ENCODE assay signal across 14 mouse cellular contexts in genomic region chr13:3712497-3713160, GRCm38 (mm10).
A peak's percentile ranks its signal among the peaks of the same experiment; 100 is the strongest.
DNase-seq lines count a peak whose midpoint lies in the region; ATAC-seq and TF ChIP-seq lines count a peak whose summit lies in the region.
"Had no signal": no experiment of that assay in that cellular context is flagged by ENCODE, and none has a peak within 500 bp of the region (broad histone marks: within the 10 kb centered on the region; RNA-seq: fewer than 3 reads in every experiment).

No protein-coding gene starts in this region.

- no peaks in the 10 kb centered on the region for H3K27me3 ChIP-seq in liver, embryonic 11.5 days (replicated peaks; ENCODE audit: control insufficient read depth, insufficient read depth, low read length)
- H3K27me3 ChIP-seq in liver, postnatal 0 days (ENCODE audit: insufficient read depth, low read length): no peaks in the 10 kb centered on the region
- H3K27me3 ChIP-seq in forebrain, embryonic 15.5 days: no peaks in the 10 kb centered on the region
- H3K27me3 ChIP-seq in midbrain, embryonic 10.5 days (ENCODE audit: low read depth, poor library complexity, severe bottlenecking): 0 out of 2 replicates have a peak, but pooled peaks cover 4% of the 10 kb centered on the region
- H3K27me3 ChIP-seq: CH12.LX had no signal

- ATAC-seq in liver, embryonic 11.5 days (replicated peaks; ENCODE audit: low FRiP score): 0 out of 2 replicates have a peak, but pooled peaks have one; percentile 20
- no peak for ATAC-seq in liver, postnatal 0 days
- ATAC-seq in forebrain, embryonic 15.5 days (replicated peaks): peak; percentile 90
- ATAC-seq in activated CD4-positive, CD25-positive, alpha-beta regulatory T cell, adult 4 months: no peak
- no peak for ATAC-seq in inflammation-experienced regulatory T-cells, adult 6 months
- ATAC-seq: lung, postnatal 0 days had no signal

- no peaks in the 10 kb centered on the region for H3K9me3 ChIP-seq in liver, embryonic 11.5 days (ENCODE audit: control insufficient read depth, low read length)
- no peaks in the 10 kb centered on the region for H3K9me3 ChIP-seq in liver, postnatal 0 days (ENCODE audit: low read length)
- H3K9me3 ChIP-seq in forebrain, embryonic 15.5 days: no peaks in the 10 kb centered on the region
- H3K9me3 ChIP-seq in midbrain, embryonic 10.5 days (replicated peaks): no peaks in the 10 kb centered on the region

- H3K36me3 ChIP-seq in liver, embryonic 11.5 days (ENCODE audit: control insufficient read depth, insufficient read depth, low read length): no peaks in the 10 kb centered on the region
- H3K36me3 ChIP-seq in liver, postnatal 0 days (replicated peaks; ENCODE audit: insufficient read depth, low read length): no peaks in the 10 kb centered on the region
- no peaks in the 10 kb centered on the region for H3K36me3 ChIP-seq in forebrain, embryonic 15.5 days
- H3K36me3 ChIP-seq in midbrain, embryonic 10.5 days: no peaks in the 10 kb centered on the region

- no peak overlapping the region for H3K9ac ChIP-seq in liver, embryonic 11.5 days (ENCODE audit: low read depth, low read length)
- H3K9ac ChIP-seq in liver, postnatal 0 days (replicated peaks): no peak overlapping the region
- H3K9ac ChIP-seq in forebrain, embryonic 15.5 days (replicated peaks): no peak overlapping the region

- no peak overlapping the region for H3K4me3 ChIP-seq in liver, embryonic 11.5 days (ENCODE audit: low read depth, low read length)
- no peak overlapping the region for H3K4me3 ChIP-seq in liver, postnatal 0 days (ENCODE audit: low read depth, low read length)
- H3K4me3 ChIP-seq in forebrain, embryonic 15.5 days: peak overlapping the region; percentile 28
- peak overlapping the region; percentile 43 for H3K4me3 ChIP-seq in midbrain, embryonic 10.5 days

- no peak for DNase-seq in liver, embryonic 11.5 days (ENCODE audit: low spot score)
- DNase-seq in liver, postnatal 0 days: no peak
- DNase-seq in midbrain, embryonic 10.5 days (ENCODE audit: low spot score): peak; percentile 82
- DNase-seq in natural killer cell, adult 2 months (ENCODE audit: low spot score in 2 of 2): no peak
- DNase-seq in kidney, adult 8-10 months: no peak
- DNase-seq: adrenal gland, postnatal 14 days; cerebellum, postnatal 25 days; heart, adult 18-20 months; kidney, postnatal 10 days had no signal

- no peak for TF ChIP-seq EP300 in liver, postnatal 0 days (IDR thresholded peaks at IDR 0.05; ENCODE audit: low read depth)

- H3K4me1 ChIP-seq in liver, embryonic 11.5 days (replicated peaks; ENCODE audit: control insufficient read depth, insufficient read depth, low read length): no peaks in the 10 kb centered on the region
- H3K4me1 ChIP-seq in liver, postnatal 0 days (ENCODE audit: insufficient read depth): no peaks in the 10 kb centered on the region
- peaks cover 8% of the 10 kb centered on the region for H3K4me1 ChIP-seq in forebrain, embryonic 15.5 days
- peaks cover 18% of the 10 kb centered on the region for H3K4me1 ChIP-seq in midbrain, embryonic 10.5 days

- no peak overlapping the region for H3K27ac ChIP-seq in liver, embryonic 11.5 days (ENCODE audit: low read depth, low read length)
- H3K27ac ChIP-seq in liver, postnatal 0 days (ENCODE audit: low read depth): no peak overlapping the region
- no peak overlapping the region for H3K27ac ChIP-seq in forebrain, embryonic 15.5 days (replicated peaks)
- H3K27ac ChIP-seq in midbrain, embryonic 10.5 days (replicated peaks): peak overlapping the region; percentile 82

- H3K4me2 ChIP-seq in liver, embryonic 11.5 days: no peak overlapping the region
- no peak overlapping the region for H3K4me2 ChIP-seq in liver, postnatal 0 days (ENCODE audit: low read depth, low read length)
- peak overlapping the region; percentile 45 for H3K4me2 ChIP-seq in forebrain, embryonic 15.5 days (replicated peaks)

- TF ChIP-seq CTCF in liver, postnatal 0 days (IDR thresholded peaks at IDR 0.05; ENCODE audit: low read depth): no peak

- WGBS in liver, embryonic 11.5 days: 33% methylated on average over 19 of the region's 19 CpGs
- WGBS in liver, postnatal 0 days (ENCODE audit: insufficient replicate concordance): 47% methylated on average over 19 of the region's 19 CpGs
- WGBS in forebrain, embryonic 15.5 days: 3% methylated on average over 18 of the region's 19 CpGs
- WGBS in midbrain, embryonic 10.5 days: 4% methylated on average over 19 of the region's 19 CpGs

Comparison
In these comparisons a context has a peak if more than half of its experiments do, and no peak if none do; other contexts are left out.
1. ATAC-seq: peak in liver, embryonic 11.5 days (single experiment) and forebrain, embryonic 15.5 days (single experiment); none in liver, postnatal 0 days (single experiment), activated CD4-positive, CD25-positive, alpha-beta regulatory T cell, adult 4 months (single experiment) and inflammation-experienced regulatory T-cells, adult 6 months (single experiment).
2. H3K4me3 ChIP-seq: peak in forebrain, embryonic 15.5 days (single experiment) and midbrain, embryonic 10.5 days (single experiment); none in liver, embryonic 11.5 days (single experiment) and liver, postnatal 0 days (single experiment).